In genomic region chr14:122066243-122066642, GRCm38 (mm10) we compare ENCODE assay signal across 19 mouse cellular contexts. TPM values are rescaled to one million over a fixed set of nuclear protein-coding genes. Genes with fewer than 3 reads are reported as not detected.
DNase-seq lines count a peak whose midpoint lies in the region; ATAC-seq lines count a peak whose summit lies in the region.
"Had no signal": no experiment of that assay in that cellular context is flagged by ENCODE, and none has a peak within 500 bp of the region (broad histone marks: within the 10 kb centered on the region; RNA-seq: fewer than 3 reads in every experiment).

No protein-coding gene starts in this region.

- peaks cover 3% of the 10 kb centered on the region; the same call in 1 of the 2 replicates for H3K4me1 ChIP-seq in heart, embryonic 11.5 days (ENCODE audit: control insufficient read depth, insufficient read depth, low read length)
- H3K4me1 ChIP-seq: hindbrain, embryonic 15.5 days had no signal

- WGBS in heart, embryonic 11.5 days (ENCODE audit: insufficient replicate concordance): 55% methylated on average over 4 of the region's 4 CpGs

- peak; percentile 80 to 85 for DNase-seq in spleen, postnatal 36 days (ENCODE audit: low spot score in 2 of 2)
- DNase-seq in spleen, adult 18-20 months: no peak
- peak; percentile 83 for DNase-seq in induced T-regulatory cell, adult 2 months (ENCODE audit: low read depth)
- peak; percentile 72 for DNase-seq in splenic B cell, adult 2 months (ENCODE audit: low read depth, low spot score)
- no peak for DNase-seq in adrenal gland, adult (ENCODE audit: inconsistent age in 2 of 2, low spot score in 1 of 2)
- no peak for DNase-seq in cerebellum, adult 8-10 months
- DNase-seq: adrenal gland, adult 2 months; cerebellum, postnatal 14 days; left cerebral cortex, postnatal 4 days; right cerebral cortex, adult 18-20 months had no signal

- no peak overlapping the region for H3K27ac ChIP-seq in heart, embryonic 11.5 days (ENCODE audit: low read depth, low read length)
- H3K27ac ChIP-seq: embryonic facial prominence, embryonic 10.5 days; hindbrain, embryonic 15.5 days; kidney, postnatal 0 days; liver, embryonic 14.5 days had no signal

- ATAC-seq in heart, embryonic 11.5 days (replicated peaks; ENCODE audit: insufficient number of reproducible peaks, low FRiP score, low TSS enrichment): no peak
- ATAC-seq: Patski had no signal

- H3K36me3 ChIP-seq in splenic B cell, adult 2 months (ENCODE audit: control insufficient read depth, insufficient read depth, low read length, poor library complexity, severe bottlenecking): no peaks in the 10 kb centered on the region
- H3K36me3 ChIP-seq in heart, embryonic 11.5 days (ENCODE audit: control insufficient read depth, insufficient read depth, low read length): no peaks in the 10 kb centered on the region
- H3K36me3 ChIP-seq: embryonic facial prominence, embryonic 10.5 days; hindbrain, embryonic 15.5 days had no signal

- H3K9me3 ChIP-seq in heart, embryonic 11.5 days (replicated peaks; ENCODE audit: control insufficient read depth, low read length): no peaks in the 10 kb centered on the region
- H3K9me3 ChIP-seq: embryonic facial prominence, embryonic 10.5 days; hindbrain, embryonic 15.5 days had no signal

- H3K4me2 ChIP-seq in heart, embryonic 11.5 days: no peak overlapping the region
- H3K4me2 ChIP-seq: hindbrain, embryonic 15.5 days had no signal

- no peak overlapping the region for H3K9ac ChIP-seq in heart, embryonic 11.5 days (ENCODE audit: low read depth, low read length)
- H3K9ac ChIP-seq: hindbrain, embryonic 15.5 days; liver, embryonic 14.5 days had no signal

- H3K4me3 ChIP-seq in heart, embryonic 11.5 days (ENCODE audit: low read depth, low read length): no peak overlapping the region
- H3K4me3 ChIP-seq: embryonic facial prominence, embryonic 10.5 days; hindbrain, embryonic 15.5 days had no signal

- H3K27me3 ChIP-seq in splenic B cell, adult 2 months (ENCODE audit: control insufficient read depth, insufficient read depth, low read length, poor library complexity, severe bottlenecking): no peaks in the 10 kb centered on the region
- H3K27me3 ChIP-seq in heart, embryonic 11.5 days (ENCODE audit: control insufficient read depth, insufficient read depth, low read length): peaks cover 63% of the 10 kb centered on the region
- H3K27me3 ChIP-seq: hindbrain, embryonic 15.5 days; Patski had no signal

RNA-seq across cellular contexts. Expression of gene Timm8a2, which starts 31.8 kb away (rescaled TPM):
- not detected in 2 replicates for polyA plus RNA-seq in heart, embryonic 11.5 days (2014; fragmentation: Nextera tagmentation; extraction: Ambion mirVana)
- polyA plus RNA-seq: adrenal gland, adult 2 months; embryonic facial prominence, embryonic 10.5 days; frontal cortex, adult 2 months; gonadal fat pad, adult 2 months; heart, postnatal 0 days; hindbrain, embryonic 15.5 days; kidney, postnatal 0 days; liver, embryonic 14.5 days; Patski had no signal

RNA-seq across cellular contexts. Expression of gene Tm9sf2, which starts 40.6 kb away (rescaled TPM):
- polyA plus RNA-seq in heart, embryonic 11.5 days (2014; fragmentation: Nextera tagmentation; extraction: Ambion mirVana): 111 and 136 TPM in 2 replicates

Comparison
In these comparisons a context has a peak if more than half of its experiments do, and no peak if none do; other contexts are left out.
1. DNase-seq: peak in spleen, postnatal 36 days (2 of 2), induced T-regulatory cell, adult 2 months (single experiment) and splenic B cell, adult 2 months (single experiment); none in spleen, adult 18-20 months (0 of 2), adrenal gland, adult (0 of 2) and cerebellum, adult 8-10 months (single experiment).